Mouse (Mus musculus): Measurements from ENCODE around the gene Cebpa.

Cebpa gene

DNA sequence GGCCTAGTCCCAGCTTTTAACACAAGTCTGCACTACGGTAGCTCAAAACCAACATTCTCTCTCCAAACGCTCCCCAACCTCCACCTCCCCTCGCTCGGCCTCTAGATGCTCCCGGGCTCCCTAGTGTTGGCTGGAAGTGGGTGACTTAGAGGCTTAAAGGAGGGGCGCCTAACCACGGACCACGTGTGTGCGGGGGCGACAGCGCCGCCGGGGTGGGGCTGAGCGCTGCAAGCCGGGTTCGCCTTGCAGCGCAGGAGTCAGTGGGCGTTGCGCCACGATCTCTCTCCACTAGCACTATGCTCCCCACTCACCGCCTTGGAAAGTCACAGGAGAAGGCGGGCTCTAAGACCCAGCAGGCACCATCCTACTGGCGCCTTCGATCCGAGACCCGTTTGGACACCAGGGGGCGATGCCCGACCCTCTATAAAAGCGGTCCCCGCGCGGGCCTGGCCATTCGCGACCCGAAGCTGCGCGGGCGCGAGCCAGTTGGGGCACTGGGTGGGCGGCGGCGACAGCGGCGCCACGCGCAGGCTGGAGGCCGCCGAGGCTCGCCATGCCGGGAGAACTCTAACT, at the start of gene Cebpa:
Gene Cebpa (plus strand): TSS at position 453 of the 573 bp plus-strand sequence.
- peak; percentile 95 for DNase-seq (ENCODE audit: low spot score)

DNA sequence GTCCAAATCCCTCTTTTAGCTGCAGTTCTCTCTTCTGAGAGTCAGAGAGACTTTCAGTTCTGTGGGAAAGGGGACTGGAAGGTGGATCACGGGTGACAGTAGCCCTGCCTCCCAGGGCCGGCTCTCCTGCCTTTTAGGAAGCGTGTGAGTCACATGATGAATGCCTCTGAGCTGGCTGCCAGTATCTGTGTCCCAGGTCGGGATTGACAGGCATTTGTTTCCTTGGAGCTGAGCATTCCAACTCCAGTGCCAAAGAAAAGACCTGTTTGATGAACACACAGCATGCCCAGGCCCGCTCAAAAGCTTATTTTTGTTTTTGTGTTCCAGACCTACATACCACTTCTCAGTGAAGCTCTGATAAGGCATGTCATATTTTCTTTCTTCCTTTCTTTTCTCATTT, 42.4 kb upstream of the Cebpa start:
- DNase-seq (ENCODE audit: low spot score) = no peak

- DNase-seq (ENCODE audit: low spot score) = peak; percentile 37
Measured at GRCm38 (mm10) chr7:35080843-35081338, 38.2 kb upstream of the Cebpa start.

GRCm38 (mm10) chr7:35081406-35082104, 37.5 kb upstream of the Cebpa start:
- no peak for DNase-seq (ENCODE audit: low spot score)

DNA sequence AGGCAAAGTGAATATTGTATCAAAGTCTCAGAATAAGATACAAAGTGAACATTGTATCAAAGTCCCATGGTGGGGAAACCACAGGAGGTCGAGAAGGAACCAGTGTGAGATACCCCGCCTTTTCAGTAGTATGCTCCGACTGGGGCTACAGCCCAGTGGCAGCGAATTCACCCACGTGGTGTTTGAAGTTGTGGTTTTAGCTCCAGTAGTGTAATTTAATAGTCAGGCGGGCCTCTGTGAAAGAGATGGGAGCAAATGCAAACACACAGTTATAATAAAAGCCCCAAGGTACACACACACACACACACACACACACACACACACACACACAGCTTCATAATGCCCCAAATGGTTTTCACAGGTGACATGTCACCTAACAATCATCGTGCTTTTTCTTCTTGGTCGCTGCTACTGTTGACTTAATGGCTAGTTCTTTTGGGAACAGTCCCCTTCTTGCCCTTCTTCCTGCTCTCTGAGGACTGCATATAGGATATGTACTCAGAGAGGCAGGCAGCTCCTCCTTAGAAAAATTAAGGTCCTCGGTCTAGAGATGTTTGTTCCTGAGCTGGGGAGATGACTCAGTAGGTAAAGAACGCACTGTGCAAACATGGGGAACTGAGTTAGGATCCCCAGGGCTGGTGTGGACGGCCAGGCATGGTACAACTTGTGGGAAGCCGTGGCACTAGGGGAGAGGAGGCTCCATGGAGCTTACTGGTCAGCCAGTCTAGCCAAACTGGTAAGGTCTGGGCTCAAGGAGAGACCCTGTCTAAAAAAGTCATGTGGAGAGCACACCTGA, 34.3 kb upstream of the Cebpa start:
- no peak for DNase-seq (ENCODE audit: low spot score)

DNA sequence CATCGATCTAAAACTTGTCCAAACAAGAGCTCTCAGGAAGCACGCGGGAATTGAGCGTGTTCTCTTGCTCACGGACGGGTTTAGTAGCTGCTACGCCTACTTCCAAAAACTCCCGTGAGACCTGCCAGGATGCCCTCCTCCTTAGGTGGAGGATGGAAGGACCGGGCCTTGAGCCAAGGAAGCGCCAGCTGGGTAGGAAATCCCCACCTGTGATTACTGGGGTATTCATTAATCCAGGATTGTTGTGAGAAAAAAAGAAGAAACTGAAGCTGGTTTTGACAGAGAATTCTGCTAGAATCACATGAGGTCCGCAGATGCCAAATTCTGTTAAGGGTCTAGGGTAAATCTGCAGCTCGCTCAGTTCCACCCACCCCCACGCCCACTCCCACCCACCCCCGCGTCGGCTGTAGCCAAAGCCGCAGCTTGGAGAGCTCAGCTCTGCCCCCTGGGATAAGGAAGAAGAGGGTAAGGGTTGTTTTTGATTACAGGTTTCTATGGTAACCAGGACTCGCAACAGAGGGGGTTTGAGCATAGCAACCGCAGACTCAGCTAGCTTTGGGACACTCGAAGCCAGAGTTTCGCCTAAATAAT, 32.7 kb upstream of the Cebpa start:
- DNase-seq (ENCODE audit: low spot score) = peak; percentile 66

DNA sequence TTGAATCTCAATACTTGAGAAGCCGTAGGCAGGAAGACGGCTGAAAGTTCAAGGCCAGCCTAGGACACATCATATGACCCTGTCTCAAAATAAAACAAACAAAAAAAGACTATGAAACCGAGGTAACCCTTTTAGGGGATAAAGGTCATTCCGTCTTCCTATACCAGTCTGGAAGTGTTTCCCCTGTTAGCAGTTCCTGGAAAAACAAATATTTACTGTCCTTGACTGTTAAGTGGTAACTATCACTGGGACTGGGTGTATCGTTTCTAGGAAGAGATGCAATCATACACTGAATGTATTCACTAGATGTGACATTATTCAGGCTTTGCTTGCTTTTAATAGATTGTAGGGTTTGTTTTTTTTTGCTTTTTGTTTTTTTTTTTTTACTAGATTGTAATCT, 28.5 kb upstream of the Cebpa start:
- no peak for DNase-seq (ENCODE audit: low spot score)

GRCm38 (mm10) chr7:35094975-35095678, 24.0 kb upstream of the Cebpa start:
- DNase-seq (ENCODE audit: low spot score) = no peak

DNA sequence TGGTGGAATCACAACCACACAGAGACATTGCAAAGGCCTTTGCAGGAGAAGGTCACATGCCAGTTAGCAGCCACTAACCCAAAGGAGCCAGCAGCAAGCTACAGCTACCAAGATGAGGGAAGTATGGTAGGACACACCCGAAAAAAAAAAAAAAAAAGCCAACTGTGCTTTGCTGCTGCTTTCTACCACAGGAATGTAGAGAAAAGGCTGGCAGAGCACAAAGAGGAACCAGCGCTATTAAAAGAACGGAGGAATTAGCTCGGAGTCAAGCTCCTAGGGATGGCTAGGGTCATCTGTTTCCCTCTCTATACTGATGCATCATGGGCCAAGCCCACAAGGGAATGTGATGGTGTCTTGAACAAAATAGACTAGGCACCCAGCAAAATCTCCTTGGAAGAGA, 20.3 kb upstream of the Cebpa start:
- no peak for DNase-seq (ENCODE audit: low spot score)

DNA sequence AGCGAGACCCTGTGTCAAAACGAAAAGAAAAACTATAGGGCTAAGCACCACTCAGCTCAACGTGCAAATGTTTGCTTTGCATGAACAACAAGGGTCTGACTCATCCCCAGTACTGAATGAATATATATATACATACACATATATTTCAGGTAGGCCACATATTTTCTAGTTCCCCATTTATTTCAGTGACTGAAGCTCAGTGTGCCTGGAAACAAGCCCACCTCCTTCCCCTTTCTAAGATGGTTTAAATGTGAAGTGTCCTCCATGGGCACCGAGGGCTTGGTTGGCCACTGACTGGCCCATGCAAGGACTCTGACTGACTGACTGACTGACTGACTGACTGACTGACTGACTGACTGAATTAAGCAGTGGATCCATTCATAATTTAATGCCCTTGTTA, 19.6 kb upstream of the Cebpa start:
- DNase-seq (ENCODE audit: low spot score) = no peak

DNA sequence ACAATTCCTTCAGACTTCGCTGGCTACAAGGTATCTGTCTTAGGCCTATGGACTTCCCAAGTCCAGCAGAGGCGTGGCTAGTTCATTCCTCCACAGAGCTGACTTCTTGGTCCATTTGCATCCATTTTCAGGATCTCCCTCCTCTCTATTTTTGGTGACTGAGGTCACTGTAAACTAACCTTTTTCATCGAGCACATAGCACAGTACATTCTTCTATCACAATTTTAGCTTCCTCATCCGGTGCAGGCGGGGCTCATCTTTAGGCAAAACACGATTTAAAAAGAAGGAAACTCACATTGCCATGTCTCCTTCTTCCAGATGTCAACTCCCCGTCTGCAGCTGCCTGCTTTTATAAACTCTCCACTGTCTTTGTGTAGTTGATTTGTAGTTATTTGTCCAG, 12.5 kb upstream of the Cebpa start:
- no peak for DNase-seq (ENCODE audit: low spot score)

GRCm38 (mm10) chr7:35107630-35108029, 11.5 kb upstream of the Cebpa start:
- DNase-seq (ENCODE audit: low spot score) = no peak

GRCm38 (mm10) chr7:35108046-35108445, 11.0 kb upstream of the Cebpa start:
- DNase-seq (ENCODE audit: low spot score) = no peak

- no peak for DNase-seq (ENCODE audit: low spot score)
Measured at GRCm38 (mm10) chr7:35108663-35109062, 10.4 kb upstream of the Cebpa start.

DNA sequence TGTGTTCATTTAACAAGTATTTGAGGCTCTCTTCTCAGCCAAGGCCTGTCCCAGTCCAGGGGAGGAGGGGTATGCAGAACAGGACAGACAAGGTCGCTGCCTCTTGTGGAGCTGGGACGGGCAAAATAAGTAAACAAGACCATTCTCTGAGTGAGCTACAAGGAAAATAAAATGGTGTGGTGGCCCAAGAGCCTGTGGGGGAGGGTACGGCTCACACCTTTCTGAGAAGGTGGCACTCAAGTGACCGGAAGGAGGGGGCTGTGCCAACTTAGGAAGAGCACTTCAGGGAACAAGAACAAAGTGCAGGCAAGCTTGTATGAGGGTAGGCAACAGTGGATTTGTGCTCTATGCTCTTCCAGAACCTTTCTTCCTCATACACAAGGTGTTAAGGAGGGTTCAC, 6.0 kb upstream of the Cebpa start:
- no peak for DNase-seq (ENCODE audit: low spot score)

DNA sequence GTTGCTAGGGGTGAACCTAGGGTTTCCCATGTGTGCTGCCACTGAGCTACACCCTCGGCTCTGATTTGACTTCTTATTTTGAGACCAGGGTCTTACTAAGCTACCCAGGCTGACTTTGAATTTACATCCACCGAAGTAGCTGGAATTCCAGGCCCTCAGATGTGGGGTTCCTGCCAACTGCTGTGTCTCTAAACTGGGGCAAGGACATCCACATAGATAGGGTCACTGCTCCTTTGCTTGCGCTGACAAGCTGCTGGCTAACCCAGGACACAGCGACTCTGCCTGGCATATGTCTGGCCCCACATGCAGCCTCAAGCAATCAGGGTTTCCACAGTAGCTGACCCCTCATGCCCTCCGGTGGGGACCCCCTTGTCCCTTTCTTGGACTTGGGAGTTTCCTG, 5.4 kb upstream of the Cebpa start:
- DNase-seq (ENCODE audit: low spot score) = no peak

- no peak for DNase-seq (ENCODE audit: low spot score)
Measured at GRCm38 (mm10) chr7:35116524-35116923, 2.6 kb upstream of the Cebpa start.

DNA sequence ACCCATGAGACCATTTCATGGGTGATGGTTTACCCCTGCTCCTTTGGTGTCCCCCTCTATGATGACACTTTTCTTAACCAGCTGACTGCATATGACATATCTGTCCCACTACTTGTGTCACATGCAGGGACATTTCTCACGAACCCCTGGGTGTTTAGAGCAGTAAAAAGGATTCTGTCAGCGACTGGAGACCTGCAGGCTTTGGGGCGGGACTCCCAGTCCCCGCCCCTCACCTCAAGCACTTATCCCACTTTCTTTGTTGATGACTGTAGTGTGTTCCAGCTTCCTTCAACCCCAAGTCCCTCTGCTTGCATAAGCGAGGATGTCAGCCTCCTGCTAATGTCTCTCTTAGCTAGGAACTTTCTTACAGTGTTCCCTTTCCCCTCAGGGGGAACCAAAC, 2.0 kb upstream of the Cebpa start:
- DNase-seq (ENCODE audit: low spot score) = no peak

- DNase-seq (ENCODE audit: low spot score) = peak; percentile 61
Measured at GRCm38 (mm10) chr7:35117761-35118098, 1.4 kb upstream of the Cebpa start.

DNA sequence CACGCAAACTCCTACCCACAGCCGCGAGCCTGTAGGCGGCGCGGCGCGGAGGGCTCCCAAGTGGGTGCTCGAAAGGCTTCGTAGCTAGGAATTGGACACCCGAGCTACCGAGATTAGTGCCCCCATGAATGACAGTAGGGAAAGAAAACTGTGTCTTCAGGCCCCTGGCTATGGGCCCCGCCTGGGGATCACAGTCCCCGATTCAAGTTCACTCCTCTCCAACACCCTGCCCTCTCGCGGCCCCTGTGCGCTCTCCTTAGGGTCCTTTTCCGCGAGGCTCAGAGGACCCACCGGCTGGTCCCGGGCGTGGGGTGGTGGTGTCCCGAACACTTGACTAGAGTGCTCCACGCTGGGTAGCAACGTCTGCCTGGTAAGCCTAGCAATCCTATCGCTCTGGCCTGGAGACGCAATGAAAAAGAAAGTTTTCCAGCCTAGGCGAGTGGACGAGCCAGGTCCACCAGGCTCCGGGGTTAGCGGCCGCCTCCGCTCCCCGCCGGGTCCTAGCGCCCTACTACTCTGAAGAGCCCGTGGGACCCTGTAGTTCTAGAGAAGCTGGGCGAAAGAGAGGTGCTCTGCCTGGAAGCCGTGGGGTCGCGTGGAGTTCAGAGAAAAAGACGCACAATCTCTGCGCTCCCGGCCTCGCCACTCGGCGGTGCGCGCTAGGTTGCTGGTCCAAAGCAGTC, 853 bp upstream of the Cebpa start:
- DNase-seq (ENCODE audit: low spot score) = peak; percentile 86

- peak; percentile 37 for DNase-seq (ENCODE audit: low spot score)
Measured at GRCm38 (mm10) chr7:35119506-35120145, 533 bp downstream of the Cebpa start.

All from embryo, embryonic 10 days (tissue).